Mouse (Mus musculus): Measurements from ENCODE around the gene Ptdss2.

The Ptdss2 gene

DNA sequence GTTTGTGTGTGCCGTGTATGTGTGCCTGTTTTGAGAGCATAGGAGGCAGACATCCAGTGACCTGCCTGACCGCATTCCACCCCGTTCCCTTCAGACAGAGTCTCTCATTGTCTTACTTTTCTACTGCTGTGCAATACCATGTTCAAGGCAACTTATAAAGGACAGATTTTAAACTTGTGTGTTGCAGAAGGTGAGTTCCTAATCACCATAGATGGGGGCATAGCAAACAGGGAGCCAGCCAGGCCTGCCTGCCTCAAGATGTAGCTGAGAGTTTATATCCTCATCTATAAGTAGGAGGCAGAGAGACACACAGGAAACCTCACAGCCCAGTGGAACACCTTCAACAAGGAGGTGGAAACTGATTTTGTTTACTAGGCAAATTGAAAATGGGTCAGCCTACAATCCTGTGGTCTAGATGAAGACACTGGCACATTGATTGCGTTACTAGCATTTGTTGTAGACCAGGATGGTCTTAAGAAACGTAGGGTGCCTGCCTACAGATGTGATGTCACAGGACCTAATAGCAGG, 51.2 kb downstream of the Ptdss2 start:
- DNase-seq (ENCODE audit: low spot score in 2 of 2) = no peak

- DNase-seq (ENCODE audit: low spot score in 2 of 2) = no peak
These were observed 52.9 kb downstream of the Ptdss2 start for GRCm38 (mm10) chr7:141175068-141175467.

DNA sequence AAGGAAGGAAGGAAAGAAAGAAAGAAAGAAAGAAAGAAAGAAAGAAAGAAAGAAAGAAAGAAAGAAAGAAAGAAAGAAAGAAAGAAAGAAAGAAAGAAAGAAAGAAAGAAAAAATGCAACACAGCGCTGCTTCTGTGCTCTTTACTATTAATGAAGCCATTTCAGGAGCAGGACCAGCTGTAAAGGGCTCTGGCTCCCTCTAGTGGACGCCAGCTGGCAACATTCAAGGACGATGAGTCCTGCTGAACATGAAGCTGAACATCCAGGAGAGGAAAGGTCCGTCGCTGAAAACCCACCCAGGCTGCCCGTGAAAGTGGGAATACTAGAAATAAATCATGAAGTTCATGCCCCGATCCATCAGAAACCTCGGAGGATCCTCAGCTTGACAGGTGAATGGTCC, 54.0 kb downstream of the Ptdss2 start:
- DNase-seq (ENCODE audit: low spot score in 2 of 2) = peak; percentile 73 to 85

DNA sequence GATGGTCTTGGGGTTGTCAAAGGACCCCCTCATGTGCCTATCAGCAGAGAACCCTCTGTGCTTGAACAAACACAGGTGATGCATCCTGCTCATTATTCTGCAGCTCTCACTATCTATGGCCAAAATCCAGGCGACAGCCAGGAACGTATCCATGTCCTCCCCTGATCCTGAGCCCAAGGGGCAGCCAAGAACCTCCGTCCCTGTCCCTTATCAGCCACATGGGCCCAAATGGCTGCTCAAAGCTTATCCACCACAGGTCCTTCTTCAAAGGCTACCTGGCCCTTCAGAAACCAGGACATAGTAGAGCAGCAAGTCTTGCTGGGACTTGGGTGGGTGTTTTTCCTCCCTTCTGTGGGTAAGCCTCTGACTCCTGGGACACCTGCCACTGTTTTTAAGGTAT, 66.0 kb downstream of the Ptdss2 start:
- DNase-seq (ENCODE audit: low spot score in 2 of 2) = no peak

GRCm38 (mm10) chr7:141188733-141189132, 66.6 kb downstream of the Ptdss2 start:
- DNase-seq (ENCODE audit: low spot score in 2 of 2) = no peak

DNA sequence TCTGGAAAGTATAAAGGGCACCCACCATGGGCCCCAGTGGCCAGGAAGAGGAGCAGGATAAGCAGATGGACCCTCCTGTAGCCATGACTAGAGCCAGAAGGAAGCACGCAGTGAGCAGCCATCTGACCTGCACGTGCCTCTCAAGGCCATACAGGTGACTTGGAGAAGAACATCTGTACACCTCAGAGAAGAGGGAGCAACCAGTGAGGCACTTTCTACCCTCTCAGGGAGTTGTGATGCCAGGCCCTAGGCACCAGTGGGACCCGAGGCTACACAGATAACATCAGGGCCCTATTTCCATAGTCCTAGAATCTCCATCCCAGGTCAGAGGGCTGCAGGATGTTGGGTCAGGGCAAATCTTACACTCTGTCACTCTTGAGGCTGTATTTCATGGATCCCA, 68.0 kb downstream of the Ptdss2 start:
- no peak for DNase-seq (ENCODE audit: low spot score in 2 of 2)

- DNase-seq (ENCODE audit: low spot score in 2 of 2) = no peak
These were observed 68.9 kb downstream of the Ptdss2 start for GRCm38 (mm10) chr7:141191036-141191435.

- DNase-seq (ENCODE audit: low spot score in 2 of 2) = no peak
These were observed 69.9 kb downstream of the Ptdss2 start for GRCm38 (mm10) chr7:141191796-141192685.

DNA sequence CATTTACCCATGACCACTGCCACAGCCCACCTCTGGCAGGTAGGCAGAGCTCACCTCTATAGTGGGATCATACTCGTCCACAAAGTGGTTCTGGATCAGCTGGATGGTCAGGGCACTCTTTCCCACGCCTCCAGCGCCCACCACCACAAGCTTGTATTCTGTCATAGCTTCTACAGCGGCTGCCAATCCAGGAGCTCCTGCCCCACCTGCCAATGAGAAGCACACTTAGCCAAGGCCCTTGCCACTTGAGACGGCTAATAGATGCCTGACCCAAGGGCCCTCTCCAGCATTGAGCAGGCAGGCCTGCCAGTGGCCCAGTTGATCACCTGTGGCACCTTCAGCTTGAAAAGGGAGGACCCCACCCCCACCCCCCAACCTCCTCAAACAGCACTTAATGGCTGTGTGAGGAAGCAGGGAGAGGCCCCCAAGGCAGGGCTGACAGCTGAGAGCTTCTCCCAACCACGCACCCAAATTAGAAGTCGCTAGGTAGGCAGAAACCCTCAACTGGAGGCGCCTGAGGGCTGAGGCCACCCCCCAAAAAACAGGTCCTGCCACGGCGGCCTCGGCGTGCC, 70.7 kb downstream of the Ptdss2 start:
- no peak for DNase-seq (ENCODE audit: low spot score in 2 of 2)

DNA sequence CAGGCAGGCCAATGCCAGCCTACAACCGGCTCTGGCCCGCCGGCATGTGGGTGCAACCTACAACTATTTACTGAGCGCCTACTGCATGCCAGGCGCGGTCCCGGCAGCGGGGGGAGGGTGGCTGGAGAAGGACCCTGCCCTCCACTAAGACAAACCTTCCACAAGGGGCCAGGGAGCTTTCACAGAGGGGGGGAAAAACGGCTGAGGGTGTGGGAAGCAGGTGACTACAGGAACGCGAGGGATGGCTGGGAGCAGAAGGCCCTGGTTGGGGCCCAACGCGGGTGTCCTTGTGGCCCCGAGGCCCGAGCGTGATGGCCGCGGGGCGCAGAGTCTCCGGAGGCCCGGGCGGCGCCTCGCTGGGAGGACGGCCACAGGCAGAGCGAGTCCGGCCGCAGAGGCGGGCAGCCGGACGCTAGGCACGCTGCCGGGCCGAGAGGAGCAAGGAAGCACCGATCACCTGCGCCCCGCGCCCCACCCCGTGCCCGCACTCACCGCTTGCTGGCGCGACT, 71.2 kb downstream of the Ptdss2 start:
- DNase-seq (ENCODE audit: low spot score in 2 of 2) = peak in 1 of 2 experiments; percentile 71

GRCm38 (mm10) chr7:141193948-141194347, 71.8 kb downstream of the Ptdss2 start, which contains the start of the genes Hras and Lrrc56:
TSS of gene Hras (minus strand) at chr7:141194005.
TSS of gene Lrrc56 (plus strand) at chr7:141194157.
- peak; percentile 97 to 99 for DNase-seq (ENCODE audit: low spot score in 2 of 2)

- DNase-seq (ENCODE audit: low spot score in 2 of 2) = no peak
These were observed 72.2 kb downstream of the Ptdss2 start for GRCm38 (mm10) chr7:141194409-141194808.

DNA sequence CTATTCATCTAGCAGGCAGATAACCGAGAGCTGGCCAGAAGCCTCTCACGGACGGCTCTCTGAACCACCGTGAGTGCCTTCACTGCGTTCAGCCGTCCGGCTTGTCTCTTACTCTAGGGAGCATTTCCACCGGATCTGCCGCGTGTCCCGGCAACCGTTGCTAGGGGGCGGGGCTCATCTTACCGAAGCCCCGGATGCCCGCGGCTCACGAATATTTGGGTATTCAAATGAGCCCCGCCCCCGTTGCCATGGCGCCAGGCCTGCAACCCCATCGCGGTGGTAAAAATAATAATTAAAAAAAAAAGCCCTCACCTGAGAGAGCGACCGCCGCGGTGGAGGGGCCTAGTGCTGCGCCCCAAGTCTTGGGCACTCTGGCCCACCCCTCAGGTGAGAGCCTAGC, 72.6 kb downstream of the Ptdss2 start:
- DNase-seq (ENCODE audit: low spot score in 2 of 2) = peak; percentile 80 to 92

GRCm38 (mm10) chr7:141195754-141196153, 73.6 kb downstream of the Ptdss2 start:
- DNase-seq (ENCODE audit: low spot score in 2 of 2) = no peak

DNA sequence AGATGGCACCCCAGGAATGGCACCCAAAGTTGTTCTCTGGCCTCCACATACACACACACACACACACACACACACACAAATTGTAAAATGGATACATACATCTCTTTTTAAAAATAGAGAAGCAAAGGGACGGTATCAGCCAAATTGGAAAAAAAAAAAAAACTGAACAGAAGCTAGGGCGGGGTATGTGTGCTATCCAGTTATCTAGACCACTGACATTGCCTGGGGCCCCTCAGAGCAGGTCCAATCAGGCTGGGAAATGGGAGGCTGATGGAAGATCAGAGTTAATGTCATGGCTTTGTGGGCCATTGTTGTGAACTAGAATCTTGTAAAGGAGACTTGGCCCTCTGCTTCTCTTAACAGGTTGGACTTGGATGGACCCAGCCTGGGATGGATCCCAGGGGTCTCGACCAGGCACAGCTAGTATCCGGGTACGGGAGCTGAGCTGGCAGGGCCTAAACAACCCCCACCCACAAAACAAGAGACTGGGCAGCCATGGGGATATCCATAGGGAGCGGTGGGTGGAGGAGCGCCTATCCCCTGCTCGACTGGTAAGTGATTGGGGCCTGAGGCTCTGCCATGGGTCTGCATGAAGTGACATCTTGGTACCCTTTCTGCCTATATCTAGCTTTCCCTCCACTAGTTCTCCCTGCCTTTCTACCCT, 74.6 kb downstream of the Ptdss2 start:
- no peak for DNase-seq (ENCODE audit: low spot score in 2 of 2)

- no peak for DNase-seq (ENCODE audit: low spot score in 2 of 2)
These were observed 75.9 kb downstream of the Ptdss2 start for GRCm38 (mm10) chr7:141198121-141198520.

DNA sequence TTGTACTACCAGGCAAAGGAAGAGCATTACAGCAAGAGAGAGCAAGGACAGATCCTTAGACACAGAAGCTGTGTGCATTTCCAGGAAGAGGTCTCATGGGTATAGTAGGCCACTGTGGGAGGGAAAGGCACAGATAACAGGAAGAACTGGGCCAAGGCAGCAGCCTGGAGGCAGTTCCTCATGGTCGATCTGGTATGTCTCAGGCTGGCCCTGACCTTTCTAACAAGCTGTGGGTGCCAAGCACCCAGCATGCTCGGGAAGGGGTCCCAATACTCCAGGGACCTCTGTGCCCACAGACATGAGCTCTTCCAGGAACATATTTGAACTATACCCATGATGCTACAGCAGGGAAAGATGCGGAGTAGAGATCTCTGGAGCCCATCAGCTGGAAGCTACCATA, 82.4 kb downstream of the Ptdss2 start:
- DNase-seq (ENCODE audit: low spot score in 2 of 2) = peak in 1 of 2 experiments; percentile 32

GRCm38 (mm10) chr7:141205504-141205903, 83.3 kb downstream of the Ptdss2 start:
- DNase-seq (ENCODE audit: low spot score in 2 of 2) = no peak

DNA sequence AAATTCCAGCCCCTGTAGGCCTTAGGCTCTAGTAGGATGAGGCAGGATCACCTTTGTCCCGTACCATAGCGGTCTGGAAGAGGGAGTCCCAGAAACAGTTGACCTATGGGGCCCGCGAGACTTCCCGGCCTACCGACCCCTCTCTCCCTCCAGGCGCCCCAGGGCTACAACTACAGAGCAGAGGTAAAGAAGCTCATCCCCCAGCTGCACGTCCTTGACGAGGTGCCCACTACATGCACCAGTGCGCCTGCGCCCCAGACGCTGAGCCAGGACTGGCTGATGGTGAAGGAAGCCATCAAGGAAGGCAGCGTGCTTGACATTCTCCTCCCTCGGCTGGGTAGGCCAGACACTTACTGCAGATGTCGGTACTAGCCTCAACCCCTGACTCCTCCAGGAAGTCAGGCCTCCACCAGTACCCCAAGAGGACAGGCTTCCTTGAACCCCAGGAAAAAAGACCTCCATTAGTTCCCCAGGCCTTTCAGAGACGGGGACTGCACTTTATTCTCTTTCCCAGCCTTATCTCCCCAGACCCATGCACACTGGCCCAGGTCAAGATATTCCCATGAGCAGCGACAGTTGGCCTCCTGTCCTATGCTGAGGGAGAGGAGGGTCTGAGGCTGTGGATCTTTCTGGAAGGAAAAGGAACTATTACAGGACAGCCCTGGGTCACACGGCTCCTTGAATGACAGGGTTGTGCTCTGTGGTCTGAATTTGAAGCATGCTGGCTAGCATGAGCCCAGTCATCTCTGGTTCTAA, 84.2 kb downstream of the Ptdss2 start:
- DNase-seq (ENCODE audit: low spot score in 2 of 2) = no peak

Measured in urinary bladder, postnatal 4 days (tissue).